Mouse (Mus musculus): ENCODE results near the gene Grin2a.

The Grin2a gene

GRCm38 (mm10) chr16:9865039-9865438 lies 130.3 kb downstream of the Grin2a start:
- DNase-seq (ENCODE audit: low spot score), result no peak

GRCm38 (mm10) chr16:9857758-9858157 lies 137.6 kb downstream of the Grin2a start:
- DNase-seq (ENCODE audit: low spot score), result no peak

DNA sequence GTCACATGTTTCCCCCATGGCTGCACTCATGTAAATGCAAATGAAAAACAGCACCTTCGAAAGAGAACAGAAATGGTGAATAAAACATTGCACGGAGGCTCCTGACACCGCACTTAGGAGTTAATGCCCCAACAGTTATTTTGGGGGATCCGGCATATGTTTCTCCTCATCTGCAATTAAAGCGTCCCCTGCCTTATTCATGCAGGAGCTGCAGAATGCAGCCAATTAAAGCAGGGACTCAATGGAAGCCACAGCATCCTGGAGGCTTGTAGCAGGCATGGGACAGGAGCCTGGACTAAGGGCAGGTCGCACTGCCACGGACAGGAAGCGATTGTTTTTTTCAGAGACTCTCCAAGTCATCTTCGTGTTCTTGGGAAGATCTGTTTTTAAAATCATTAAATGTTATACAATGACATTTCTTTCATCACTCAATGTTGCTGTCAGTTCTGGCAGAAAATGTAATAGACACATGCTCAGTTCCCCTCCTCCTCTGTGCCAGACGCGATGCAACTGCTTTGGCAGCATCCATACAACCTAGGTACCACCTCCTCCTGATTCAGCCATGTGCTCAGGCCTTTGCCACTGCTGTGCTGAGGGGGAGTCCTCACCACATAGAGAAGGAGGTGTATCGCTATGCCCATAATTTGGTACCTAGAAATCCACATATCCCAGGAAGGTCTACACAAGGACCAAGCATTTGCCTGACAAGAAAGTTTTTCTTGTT lies 143.9 kb downstream of the Grin2a start:
- DNase-seq (ENCODE audit: low spot score), result no peak

GRCm38 (mm10) chr16:9841496-9841895 lies 153.9 kb downstream of the Grin2a start:
- DNase-seq (ENCODE audit: low spot score), result no peak

- DNase-seq (ENCODE audit: low spot score), result no peak
These were observed 158.8 kb downstream of the Grin2a start for GRCm38 (mm10) chr16:9836542-9836941.

- DNase-seq (ENCODE audit: low spot score), result no peak
These were observed 161.1 kb downstream of the Grin2a start for GRCm38 (mm10) chr16:9834236-9834635.

GRCm38 (mm10) chr16:9825110-9825483 lies 170.3 kb downstream of the Grin2a start:
- no peak for DNase-seq (ENCODE audit: low spot score)

GRCm38 (mm10) chr16:9824436-9825109 lies 170.8 kb downstream of the Grin2a start:
- no peak for DNase-seq (ENCODE audit: low spot score)

DNA sequence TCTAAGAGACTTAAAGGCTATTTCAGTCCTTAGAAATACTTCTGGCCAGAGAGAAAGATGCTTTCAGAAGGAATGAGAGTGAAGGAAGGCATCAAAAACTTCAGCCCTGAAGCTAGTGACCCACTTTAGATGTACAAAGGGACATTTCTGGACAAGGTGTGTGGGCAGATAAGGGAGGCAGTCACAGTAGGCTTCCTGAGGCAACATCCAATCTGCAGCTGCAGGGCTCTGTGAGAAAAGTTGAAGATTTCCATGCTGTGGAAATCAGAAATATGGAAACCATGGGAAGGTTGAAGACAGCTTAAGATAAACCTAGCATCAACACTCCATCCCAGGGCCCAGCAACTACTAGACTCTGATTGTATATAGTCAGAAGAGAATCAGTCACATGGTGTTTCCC lies 171.7 kb downstream of the Grin2a start:
- DNase-seq (ENCODE audit: low spot score), result no peak

DNA sequence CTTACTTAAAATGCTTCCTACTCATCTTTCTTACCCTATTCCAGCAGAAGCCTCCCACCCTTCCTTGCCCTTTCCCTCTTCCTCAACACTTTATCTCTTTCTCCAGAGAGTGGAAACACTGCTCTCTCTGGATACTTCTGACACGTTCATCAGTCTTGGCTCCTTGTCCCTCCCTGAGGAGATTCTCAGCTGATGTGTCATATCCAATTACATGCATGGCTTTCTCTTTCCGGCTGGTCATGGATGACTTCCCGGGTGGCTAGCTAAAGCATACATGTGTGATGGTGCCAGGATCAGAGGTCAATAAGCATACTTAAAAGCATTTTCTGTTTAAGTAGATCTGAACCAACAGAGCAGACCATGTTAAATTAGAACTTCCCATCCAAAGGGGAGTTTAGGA lies 175.9 kb downstream of the Grin2a start:
- DNase-seq (ENCODE audit: low spot score), result no peak

DNA sequence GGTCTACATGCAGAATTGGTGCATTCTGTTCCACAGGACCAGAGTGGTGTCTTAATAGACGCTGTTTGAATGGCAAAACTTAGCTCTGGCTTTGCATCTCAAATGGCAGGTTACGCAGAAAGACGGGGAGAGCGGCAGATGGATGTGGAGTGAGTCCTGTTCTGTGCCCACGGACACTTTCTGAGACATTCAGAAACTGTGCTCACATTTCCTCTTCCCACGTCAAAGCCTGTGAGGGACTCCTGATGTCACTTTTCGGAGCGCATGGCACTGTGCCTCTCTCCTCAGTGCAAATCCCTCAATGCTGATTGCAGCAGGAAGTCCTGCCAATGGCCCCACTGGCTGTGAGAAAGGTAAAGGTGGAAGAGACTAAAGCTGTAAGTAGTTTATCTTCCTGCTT lies 194.0 kb downstream of the Grin2a start:
- no peak for DNase-seq (ENCODE audit: low spot score)

GRCm38 (mm10) chr16:9800221-9800620 lies 195.1 kb downstream of the Grin2a start:
- no peak for DNase-seq (ENCODE audit: low spot score)

GRCm38 (mm10) chr16:9792976-9793375 lies 202.4 kb downstream of the Grin2a start:
- DNase-seq (ENCODE audit: low spot score), result no peak

- DNase-seq (ENCODE audit: low spot score), result no peak
These were observed 209.1 kb downstream of the Grin2a start for GRCm38 (mm10) chr16:9786261-9786660.

GRCm38 (mm10) chr16:9785821-9786220 lies 209.5 kb downstream of the Grin2a start:
- no peak for DNase-seq (ENCODE audit: low spot score)

DNA sequence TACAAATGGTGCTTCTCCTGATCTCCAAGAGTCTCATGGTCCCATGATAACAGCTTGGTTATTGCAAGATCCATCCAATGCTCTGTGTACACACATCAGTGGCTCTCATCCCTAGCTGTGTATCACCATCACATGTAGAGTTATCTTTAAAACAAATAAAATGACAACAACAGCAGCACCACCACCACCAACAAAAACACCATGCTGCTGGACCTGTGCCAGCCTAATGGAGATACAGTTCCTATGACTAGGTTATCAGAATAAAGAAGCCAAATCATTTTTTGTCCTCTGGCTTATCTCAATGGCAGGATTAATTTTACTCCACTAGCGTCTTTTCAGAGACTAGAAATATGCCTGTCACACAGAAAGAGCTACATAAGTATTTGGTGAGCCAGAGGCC lies 226.4 kb downstream of the Grin2a start:
- DNase-seq (ENCODE audit: low spot score), result no peak

- DNase-seq (ENCODE audit: low spot score), result no peak
These were observed 227.0 kb downstream of the Grin2a start for GRCm38 (mm10) chr16:9768356-9768755.

- DNase-seq (ENCODE audit: low spot score), result no peak
These were observed 227.4 kb downstream of the Grin2a start for GRCm38 (mm10) chr16:9767946-9768345.

DNA sequence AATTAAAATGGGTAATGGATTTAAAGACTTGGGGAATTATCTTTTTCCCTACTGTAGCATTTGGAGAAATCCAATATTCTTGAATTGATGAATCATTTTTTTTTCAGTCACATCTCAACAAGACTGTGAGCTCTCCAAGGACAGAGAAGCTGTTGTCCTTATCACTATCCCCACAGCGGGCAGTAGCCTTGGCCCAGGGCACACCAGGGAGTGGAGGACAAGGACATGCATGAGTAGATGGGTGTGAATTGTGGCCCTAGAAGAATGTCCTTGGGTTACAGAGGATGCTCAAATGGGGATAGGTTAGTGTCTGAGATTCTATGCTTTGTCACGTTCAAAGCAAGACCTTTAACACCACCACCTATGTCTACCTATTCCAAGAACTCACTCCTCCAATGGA lies 231.3 kb downstream of the Grin2a start:
- no peak for DNase-seq (ENCODE audit: low spot score)

DNA sequence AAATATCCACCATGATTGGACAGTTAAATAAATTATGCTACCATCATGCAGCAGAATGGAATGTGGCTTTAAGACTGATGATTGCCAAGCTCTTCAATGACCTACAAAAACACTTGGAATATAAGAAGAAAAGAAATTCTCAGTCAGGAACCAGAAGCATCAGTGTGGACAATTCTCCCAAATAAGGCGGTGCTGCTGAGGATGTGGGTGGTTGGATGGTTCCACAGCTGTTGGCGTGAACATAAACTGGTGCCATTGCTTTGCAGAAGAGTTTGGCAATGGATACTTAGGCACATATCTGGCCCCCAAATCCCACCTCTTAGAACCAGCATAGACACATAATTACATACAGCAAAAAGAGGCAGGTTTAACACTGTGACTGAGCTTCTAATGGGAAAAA lies 235.0 kb downstream of the Grin2a start:
- no peak for DNase-seq (ENCODE audit: low spot score)

DNA sequence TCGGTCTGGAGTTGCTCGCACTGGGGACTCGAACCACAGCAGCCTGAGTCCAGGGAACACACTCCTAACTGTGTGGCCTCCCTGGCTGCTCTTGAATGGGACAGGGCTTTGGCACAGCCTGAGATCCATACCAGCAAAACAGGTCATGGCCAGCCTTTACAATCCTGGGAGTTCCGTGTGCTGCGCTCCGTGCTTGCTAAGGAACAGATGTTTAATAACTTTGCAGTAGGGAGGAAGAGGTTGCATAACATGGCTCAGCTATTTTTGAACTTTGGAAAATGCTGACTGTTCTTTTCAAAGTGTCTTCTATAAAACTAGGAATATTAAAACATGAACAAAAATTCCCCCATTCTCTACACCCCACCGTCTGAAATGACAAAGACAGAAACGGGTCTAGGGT lies 238.5 kb downstream of the Grin2a start:
- no peak for DNase-seq (ENCODE audit: low spot score)

- DNase-seq (ENCODE audit: low spot score), result no peak
These were observed 241.3 kb downstream of the Grin2a start for GRCm38 (mm10) chr16:9754061-9754460.

GRCm38 (mm10) chr16:9753045-9753444 lies 242.3 kb downstream of the Grin2a start:
- DNase-seq (ENCODE audit: low spot score), result peak; percentile 9

DNA sequence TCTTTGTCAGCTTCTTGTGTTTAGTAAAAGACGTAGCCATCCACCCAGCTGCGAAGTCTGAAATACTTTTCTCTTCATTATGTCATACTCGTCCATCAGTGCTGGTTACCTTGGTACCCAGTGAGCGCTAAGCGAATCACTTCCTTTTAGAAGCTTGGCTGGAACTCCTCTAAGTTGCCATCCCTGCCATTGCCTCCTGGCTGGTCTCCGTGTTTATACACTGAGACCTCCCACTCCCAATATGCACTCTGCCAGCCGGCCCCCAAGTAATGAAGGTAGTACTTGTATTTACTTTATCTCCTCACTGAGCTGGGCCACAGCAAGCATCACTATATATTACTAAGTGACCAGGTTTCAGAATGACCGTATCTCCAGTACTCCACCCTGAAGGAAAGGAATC lies 242.8 kb downstream of the Grin2a start:
- DNase-seq (ENCODE audit: low spot score), result no peak

All from ovary, postnatal 14 days (tissue).